In the genomic region with DNA sequence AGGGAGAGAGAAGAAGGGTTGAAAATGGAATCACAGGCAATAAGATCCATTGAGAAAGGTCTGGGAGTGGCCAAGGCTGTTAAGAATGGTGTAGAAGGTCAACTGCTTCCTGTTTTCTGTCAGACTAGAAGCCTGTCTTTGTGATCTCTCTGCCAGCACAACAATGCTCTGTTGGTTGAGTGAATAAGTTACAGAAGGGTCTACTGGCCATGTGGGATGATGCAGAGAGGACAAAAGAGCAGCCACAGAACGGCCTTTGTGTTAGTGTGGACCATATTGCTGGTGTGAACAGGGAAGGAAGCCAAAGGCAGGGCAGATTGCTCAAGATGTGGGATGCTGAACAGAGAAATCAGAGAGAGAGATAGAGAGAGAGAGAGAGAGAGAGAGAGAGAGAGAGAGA, we compare ENCODE assay signal across 12 mouse cellular contexts. TPM values are rescaled to one million over a fixed set of nuclear protein-coding genes. Genes with fewer than 3 reads are reported as not detected.
DNase-seq lines count a peak whose midpoint lies in the region; ATAC-seq and TF ChIP-seq lines count a peak whose summit lies in the region.
"Had no signal": no experiment of that assay in that cellular context is flagged by ENCODE, and none has a peak within 500 bp of the region (broad histone marks: within the 10 kb centered on the region; RNA-seq: fewer than 3 reads in every experiment).

No protein-coding gene starts in this region.

- peak; percentile 32 for ATAC-seq in monocyte, adult 5-6 weeks (replicated peaks; ENCODE audit: insufficient number of reproducible peaks, low FRiP score, low TSS enrichment, poor library complexity, severe bottlenecking)
- no peak for ATAC-seq in inflammation-experienced regulatory T-cells, adult 6 months
- ATAC-seq: midbrain, embryonic 13.5 days had no signal

- H3K4me3 ChIP-seq in gastrocnemius, adult 2 months, result no peak overlapping the region
- H3K4me3 ChIP-seq: embryonic facial prominence, embryonic 13.5 days; hindbrain, embryonic 12.5 days; midbrain, embryonic 13.5 days; neural tube, embryonic 15.5 days had no signal

- DNase-seq in gastrocnemius, adult 2 months, result no peak
- no peak for DNase-seq in gastrocnemius, adult 18-20 months (ENCODE audit: low spot score)
- peak; percentile 49 for DNase-seq in layer of hippocampus, adult 9-11 months
- no peak for DNase-seq in layer of hippocampus, adult 18-20 months (ENCODE audit: low spot score in 2 of 2)
- peak; percentile 71 for DNase-seq in brain, adult 2 months (ENCODE audit: low read depth, low spot score)
- no peak for DNase-seq in right cerebral cortex, adult 2 months (ENCODE audit: low spot score in 2 of 2)

- intact Hi-C loops in gastrocnemius, adult 2 months (cut with DNase I), result no loop called here

- TF ChIP-seq CTCF in gastrocnemius, adult 2 months (IDR thresholded peaks at IDR 0.05), result no peak

- peak overlapping the region; percentile 68 for H3K27ac ChIP-seq in gastrocnemius, adult 2 months
- H3K27ac ChIP-seq: embryonic facial prominence, embryonic 13.5 days; hindbrain, embryonic 12.5 days; midbrain, embryonic 13.5 days; neural tube, embryonic 15.5 days had no signal

RNA-seq across cellular contexts. Expression of a gene that starts 27.0 kb away (rescaled TPM):
- 1 to 10 TPM; 3.7 to 4.9 TPM for total RNA-seq in gastrocnemius, adult 2 months (2021)
- total RNA-seq in gastrocnemius, adult 18-20 months (2021), result 1 to 10 TPM; 3.1 to 4.1 TPM
- total RNA-seq in layer of hippocampus, adult 18-20 months (2021), result 10 to 100 TPM; 15.7 to 16.3 TPM
- total RNA-seq in monocyte, adult 5-6 weeks (2017), result 32.2 to 38.7 TPM (median 38.0 TPM) in 3 replicates
- polyA plus RNA-seq in inflammation-experienced regulatory T-cells, adult 6 months (2017; shearing (Covaris generic)), result 10 to 100 TPM; 25.0 to 41.7 (median 39.5) TPM

Comparison
In these comparisons a context has a peak if more than half of its experiments do, and no peak if none do; other contexts are left out.
1. DNase-seq: peak in layer of hippocampus, adult 9-11 months (single experiment) and brain, adult 2 months (single experiment); none in gastrocnemius, adult 2 months (single experiment), gastrocnemius, adult 18-20 months (single experiment), layer of hippocampus, adult 18-20 months (0 of 2) and right cerebral cortex, adult 2 months (0 of 2).